Comparison of ENCODE assay signal across 9 mouse cellular contexts in genomic region chr11:87393855-87394254, GRCm38 (mm10). TPM values are rescaled to one million over a fixed set of nuclear protein-coding genes. Genes with fewer than 3 reads are reported as not detected.
A peak's percentile ranks its signal among the peaks of the same experiment; 100 is the strongest.
DNase-seq lines count a peak whose midpoint lies in the region; ATAC-seq and TF ChIP-seq lines count a peak whose summit lies in the region.
"Had no signal": no experiment of that assay in that cellular context is flagged by ENCODE, and none has a peak within 500 bp of the region (broad histone marks: within the 10 kb centered on the region; RNA-seq: fewer than 3 reads in every experiment).

No protein-coding gene starts in this region.

- DNase-seq in lung, embryonic 14.5 days: peak; percentile 61
- no peak for DNase-seq in lung, adult 18-20 months
- DNase-seq in Patski (ENCODE audit: low read depth, low spot score): no peak
- peak; percentile 73 to 81 for DNase-seq in cerebellum, postnatal 10 days
- peak in 2 of 3 experiments; percentile 26 to 27 for DNase-seq in liver, embryonic 14.5 days (ENCODE audit: low read depth in 3 of 3, low spot score in 3 of 3)
- DNase-seq in spleen, postnatal 36 days (ENCODE audit: low spot score in 2 of 2): peak; percentile 4 to 9

- 47% methylated on average over 1 of the region's 1 CpGs for WGBS in lung, embryonic 14.5 days
- WGBS in liver, embryonic 14.5 days (ENCODE audit: insufficient replicate concordance): 36% methylated on average over 1 of the region's 1 CpGs

- TF ChIP-seq CTCF in lung, embryonic 14.5 days (IDR thresholded peaks at IDR 0.05; ENCODE audit: low read depth): peak; percentile 66
- TF ChIP-seq CTCF in Patski (IDR thresholded peaks at IDR 0.05): peak; percentile 77
- TF ChIP-seq CTCF in liver, embryonic 14.5 days (IDR thresholded peaks at IDR 0.05; ENCODE audit: low read depth): peak; percentile 83

- no peaks in the 10 kb centered on the region for H3K27me3 ChIP-seq in lung, embryonic 14.5 days (ENCODE audit: insufficient read depth, low read length)
- no peaks in the 10 kb centered on the region for H3K27me3 ChIP-seq in Patski
- no peaks in the 10 kb centered on the region for H3K27me3 ChIP-seq in liver, embryonic 14.5 days (ENCODE audit: control insufficient read depth, insufficient read depth, low read length)
- H3K27me3 ChIP-seq: liver, embryonic 15.5 days; stomach, embryonic 15.5 days had no signal

- in situ Hi-C loops in Patski (cut with MboI; ENCODE audit: low pct_unique_long_range_greater_than_20kb): no loop called here

- no peak for TF ChIP-seq EP300 in liver, embryonic 14.5 days (IDR thresholded peaks at IDR 0.05; ENCODE audit: low read depth)

- H3K27ac ChIP-seq in lung, embryonic 14.5 days (ENCODE audit: low read depth): no peak overlapping the region
- no peak overlapping the region for H3K27ac ChIP-seq in liver, embryonic 14.5 days
- H3K27ac ChIP-seq: liver, embryonic 15.5 days; stomach, embryonic 15.5 days had no signal

- no peaks in the 10 kb centered on the region for H3K4me1 ChIP-seq in lung, embryonic 14.5 days (ENCODE audit: insufficient read depth)
- H3K4me1 ChIP-seq in liver, embryonic 14.5 days (replicated peaks; ENCODE audit: control insufficient read depth in 2 of 2, insufficient read depth in 2 of 2, low read length in 1 of 2): no peaks in the 10 kb centered on the region
- H3K4me1 ChIP-seq: stomach, embryonic 15.5 days had no signal

- CTCF ChIA-PET in Patski (lab: Charles Lee): interaction anchor here (0.8 to 1.2 kb wide), 2 partner anchors 16 to 186 kb away, joined by 3 to 4 read pairs; no protein-coding TSS in a partner anchor

- ATAC-seq in lung, embryonic 14.5 days (ENCODE audit: insufficient read depth): no peak
- no peak for ATAC-seq in Patski
- ATAC-seq in hematopoietic stem cell, adult 5-6 weeks (replicated peaks in 1 of 2; ENCODE audit: insufficient read depth in 1 of 2, low FRiP score in 2 of 2, low TSS enrichment in 1 of 2, low read depth in 1 of 2, poor library complexity in 2 of 2, severe bottlenecking in 2 of 2): 0 out of 4 replicates have a peak, but pooled peaks have one; percentile 42 to 56
- ATAC-seq in liver, embryonic 14.5 days (ENCODE audit: insufficient read depth): no peak

- no peak overlapping the region for H3K4me3 ChIP-seq in lung, embryonic 14.5 days (ENCODE audit: low read depth, low read length)
- H3K4me3 ChIP-seq in liver, embryonic 14.5 days (ENCODE audit: insufficient read depth in 1 of 2, low read depth in 2 of 2, low read length in 2 of 2): no peak overlapping the region
- H3K4me3 ChIP-seq: liver, embryonic 15.5 days; stomach, embryonic 15.5 days had no signal

- POLR2A ChIA-PET in Patski (lab: Charles Lee): no interaction called here

- H3K36me3 ChIP-seq in lung, embryonic 14.5 days (ENCODE audit: insufficient read depth): peaks cover 4% of the 10 kb centered on the region; the same call in 1 of the 2 replicates
- H3K36me3 ChIP-seq in liver, embryonic 14.5 days (replicated peaks; ENCODE audit: control insufficient read depth, insufficient read depth, low read depth): no peaks in the 10 kb centered on the region
- H3K36me3 ChIP-seq: liver, embryonic 15.5 days; stomach, embryonic 15.5 days had no signal

- H3K9me3 ChIP-seq in lung, embryonic 14.5 days (ENCODE audit: low read depth, low read length): no peaks in the 10 kb centered on the region
- H3K9me3 ChIP-seq in liver, embryonic 14.5 days (ENCODE audit: control insufficient read depth, low read length): no peaks in the 10 kb centered on the region
- H3K9me3 ChIP-seq: liver, embryonic 15.5 days; stomach, embryonic 15.5 days had no signal

- no peak overlapping the region for H3K4me2 ChIP-seq in lung, embryonic 14.5 days
- no peak overlapping the region for H3K4me2 ChIP-seq in liver, embryonic 14.5 days (ENCODE audit: low read depth)
- H3K4me2 ChIP-seq: liver, embryonic 15.5 days; stomach, embryonic 15.5 days had no signal

- H3K9ac ChIP-seq in lung, embryonic 14.5 days: no peak overlapping the region
- H3K9ac ChIP-seq in liver, embryonic 14.5 days (replicated peaks): no peak overlapping the region
- H3K9ac ChIP-seq: liver, embryonic 15.5 days; stomach, embryonic 15.5 days had no signal

RNA-seq across cellular contexts. Expression of gene Rad51c, which starts 10.9 kb away (rescaled TPM):
- polyA plus RNA-seq in lung, embryonic 14.5 days (2014; fragmentation: Nextera tagmentation; extraction: Ambion mirVana): 9.9 and 11.0 TPM in 2 replicates
- polyA plus RNA-seq in Patski (2021): 7.6 TPM
- total RNA-seq in hematopoietic stem cell, adult 5-6 weeks (2017): 7.3 and 13.4 TPM in 2 replicates
- 2.0 and 4.0 TPM in 2 replicates for polyA plus RNA-seq in liver, embryonic 14.5 days (2012; rRNA removed)
- 4.3 and 4.4 TPM in 2 replicates for polyA plus RNA-seq in liver, embryonic 14.5 days (2014; fragmentation: Nextera tagmentation; extraction: Ambion mirVana)

RNA-seq across cellular contexts. Expression of gene Tex14, which starts 11.0 kb away (rescaled TPM):
- 0.21 and 0.72 TPM in 2 replicates for polyA plus RNA-seq in lung, embryonic 14.5 days (2014; fragmentation: Nextera tagmentation; extraction: Ambion mirVana)
- 0.24 TPM for polyA plus RNA-seq in Patski (2021)
- 2.9 TPM in 1 of 2 replicates, not detected in the other for total RNA-seq in hematopoietic stem cell, adult 5-6 weeks (2017)
- polyA plus RNA-seq in liver, embryonic 14.5 days (2012; rRNA removed): 0.01 and 0.06 TPM in 2 replicates
- not detected in 2 replicates for polyA plus RNA-seq in liver, embryonic 14.5 days (2014; fragmentation: Nextera tagmentation; extraction: Ambion mirVana)

RNA-seq across cellular contexts. Expression of gene Ppm1e, which starts 35.0 kb away (rescaled TPM):
- polyA plus RNA-seq in lung, embryonic 14.5 days (2014; fragmentation: Nextera tagmentation; extraction: Ambion mirVana): 1.6 and 2.2 TPM in 2 replicates
- polyA plus RNA-seq in Patski (2021): 0.35 TPM
- 2.6 and 6.4 TPM in 2 replicates for total RNA-seq in hematopoietic stem cell, adult 5-6 weeks (2017)
- polyA plus RNA-seq in liver, embryonic 14.5 days (2012; rRNA removed): 1.6 and 2.0 TPM in 2 replicates
- 1.7 and 1.9 TPM in 2 replicates for polyA plus RNA-seq in liver, embryonic 14.5 days (2014; fragmentation: Nextera tagmentation; extraction: Ambion mirVana)

Comparison
In these comparisons a context has a peak if more than half of its experiments do, and no peak if none do; other contexts are left out.
1. DNase-seq: peak in lung, embryonic 14.5 days (single experiment), cerebellum, postnatal 10 days (2 of 2), liver, embryonic 14.5 days (2 of 3) and spleen, postnatal 36 days (2 of 2); none in lung, adult 18-20 months (0 of 2) and Patski (single experiment).
2. ATAC-seq: peak in hematopoietic stem cell, adult 5-6 weeks (2 of 2); none in lung, embryonic 14.5 days (single experiment), Patski (single experiment) and liver, embryonic 14.5 days (single experiment).
3. Peak in every context shown above with its lines, with median percentiles within 50 percentile points of each other: CTCF ChIP-seq.